Mouse (Mus musculus) testis, adult 2 months (tissue): ENCODE results near the gene 1700020L24Rik.

ENCODE experiments used
- CTCF ChIP-seq: fragments of 200-500 bp; IDR thresholded peaks from 2 replicates; pipeline ENCODE4 v1.5.1; 2012; ENCODE audit warnings: low read depth, mild to moderate bottlenecking, inconsistent platforms, low read length, moderate library complexity; ENCODE audit not compliant: control insufficient read depth, insufficient read depth, insufficient replicate concordance
- POLR2A ChIP-seq: fragments of 200-500 bp; IDR thresholded peaks from 2 replicates; pipeline ENCODE4 v1.6.1; 2012; ENCODE audit warnings: low read depth, mild to moderate bottlenecking, inconsistent platforms, low read length, moderate library complexity; ENCODE audit not compliant: control insufficient read depth

GRCm38 (mm10) chr11:83403787-83404186 lies 33.7 kb upstream of the 1700020L24Rik start:
- TF ChIP-seq CTCF = no peak
- no peak for TF ChIP-seq POLR2A
